Comparison of ENCODE assay signal across 8 mouse cellular contexts in the genomic region with DNA sequence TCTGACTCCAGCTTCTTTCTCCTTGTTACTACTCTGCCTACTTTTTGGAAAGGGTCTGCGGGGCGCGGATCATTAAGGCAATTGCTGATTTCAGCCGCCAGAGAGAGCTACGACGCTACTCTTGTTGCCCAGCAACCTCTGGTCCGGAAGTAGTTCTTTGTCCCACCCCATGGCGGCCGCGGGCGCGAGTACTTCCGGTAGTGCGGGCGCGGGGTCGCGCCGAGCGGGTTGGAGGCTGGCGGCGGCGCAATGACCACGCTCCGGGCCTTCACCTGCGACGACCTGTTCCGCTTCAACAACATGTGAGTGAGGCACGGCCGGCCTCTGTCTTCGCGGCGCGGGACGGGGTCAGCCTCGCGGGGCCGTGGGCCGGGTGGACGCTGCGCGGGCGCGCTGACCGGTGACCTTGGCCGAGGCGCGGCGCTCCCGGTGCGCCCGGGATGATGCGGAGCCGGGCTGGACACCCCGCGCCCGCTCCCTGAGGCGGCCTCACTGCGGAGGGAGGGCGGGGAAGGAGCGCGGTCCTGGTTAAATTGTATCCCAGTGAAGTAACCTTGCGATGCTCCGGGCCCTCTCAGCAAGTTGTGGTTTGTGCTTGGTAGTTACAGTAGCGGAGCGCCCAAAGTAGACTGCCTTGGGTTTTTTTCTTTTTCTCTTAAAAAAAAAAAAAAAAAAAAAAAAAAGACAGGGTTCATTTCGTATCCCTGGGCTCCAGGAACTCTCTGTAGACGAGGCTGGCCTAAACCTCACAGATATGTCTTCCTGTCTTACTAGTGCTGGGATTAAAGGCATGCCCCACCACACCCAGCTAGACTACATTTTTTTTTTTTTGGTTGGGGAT. TPM values are rescaled to one million over a fixed set of nuclear protein-coding genes. Genes with fewer than 3 reads are reported as not detected.
DNase-seq lines count a peak whose midpoint lies in the region; ATAC-seq and TF ChIP-seq lines count a peak whose summit lies in the region.

No protein-coding gene starts in this region.

- ATAC-seq in embryonic facial prominence, embryonic 15.5 days (ENCODE audit: insufficient number of reproducible peaks, low FRiP score, low TSS enrichment, low read depth): peak; percentile 91
- ATAC-seq in limb, embryonic 14.5 days (ENCODE audit: low FRiP score, low read depth): peak; percentile 96
- ATAC-seq in midbrain, embryonic 16.5 days: peak; percentile 98

- peak; percentile 90 for DNase-seq in B cell, adult 2 months
- peak; percentile 84 to 89 for DNase-seq in heart, adult 9 months (ENCODE audit: low spot score in 2 of 2)
- DNase-seq in kidney, adult 9 months: peak; percentile 93
- peak; percentile 94 for DNase-seq in limb, embryonic 14.5 days (ENCODE audit: low spot score)
- DNase-seq in spleen, adult 2 months (ENCODE audit: low read depth in 1 of 2, low spot score in 2 of 2): peak; percentile 62 to 84

- peaks cover 6% of the 10 kb centered on the region; the same call in 1 of the 2 replicates for H3K36me3 ChIP-seq in embryonic facial prominence, embryonic 15.5 days
- peaks cover 13% of the 10 kb centered on the region; the same call in 1 of the 2 replicates for H3K36me3 ChIP-seq in limb, embryonic 14.5 days (ENCODE audit: control insufficient read depth, insufficient read depth, low read length)
- H3K36me3 ChIP-seq in midbrain, embryonic 16.5 days (ENCODE audit: control insufficient read depth, insufficient read depth, low read length): no peaks in the 10 kb centered on the region
- H3K36me3 ChIP-seq in spleen, adult 2 months (ENCODE audit: control insufficient read depth, insufficient read depth, low read length): no peaks in the 10 kb centered on the region

- peaks cover 34% of the 10 kb centered on the region for H3K4me1 ChIP-seq in bone marrow macrophage, adult 2 months (ENCODE audit: control insufficient read depth, insufficient read depth, low read length)
- H3K4me1 ChIP-seq in embryonic facial prominence, embryonic 15.5 days: peaks cover 17% of the 10 kb centered on the region
- H3K4me1 ChIP-seq in limb, embryonic 14.5 days (ENCODE audit: control insufficient read depth, insufficient read depth, low read length): peaks cover 15% of the 10 kb centered on the region
- peaks cover 10% of the 10 kb centered on the region for H3K4me1 ChIP-seq in midbrain, embryonic 16.5 days (ENCODE audit: control insufficient read depth, insufficient read depth, low read length)
- H3K4me1 ChIP-seq in spleen, adult 2 months (ENCODE audit: control insufficient read depth, insufficient read depth, insufficient read length): peaks cover 6% of the 10 kb centered on the region; the same call in 1 of the 2 replicates

- peak overlapping the region; percentile 95 for H3K4me3 ChIP-seq in bone marrow macrophage, adult 2 months (ENCODE audit: insufficient read depth, low read length)
- peak overlapping the region; percentile 99 for H3K4me3 ChIP-seq in embryonic facial prominence, embryonic 15.5 days (replicated peaks)
- peak overlapping the region; percentile 96 for H3K4me3 ChIP-seq in limb, embryonic 14.5 days (replicated peaks; ENCODE audit: low read length)
- peak overlapping the region; percentile 82 for H3K4me3 ChIP-seq in midbrain, embryonic 16.5 days (ENCODE audit: low read depth, low read length)
- H3K4me3 ChIP-seq in spleen, adult 2 months (ENCODE audit: extremely low read depth, insufficient read depth, insufficient read length): peak overlapping the region; percentile 93

- H3K9ac ChIP-seq in embryonic facial prominence, embryonic 15.5 days: peak overlapping the region; percentile 98
- H3K9ac ChIP-seq in limb, embryonic 14.5 days (ENCODE audit: low read depth, low read length, severe bottlenecking): peak overlapping the region; percentile 95
- H3K9ac ChIP-seq in midbrain, embryonic 16.5 days (ENCODE audit: low read depth, low read length): peak overlapping the region; percentile 90

- TF ChIP-seq POLR2A in bone marrow macrophage, adult 2 months (IDR thresholded peaks at IDR 0.05; ENCODE audit: borderline replicate concordance, low read depth, low read length): no peak
- peak; percentile 54; the same call in 1 of the 2 replicates for TF ChIP-seq POLR2A in limb, embryonic 14.5 days (IDR thresholded peaks at IDR 0.05; ENCODE audit: borderline replicate concordance, extremely low read depth, insufficient read depth, insufficient read length)
- no peak for TF ChIP-seq POLR2A in spleen, adult 2 months (IDR thresholded peaks at IDR 0.05; ENCODE audit: low read depth, low read length)

- no peak for TF ChIP-seq CTCF in bone marrow macrophage, adult 2 months (IDR thresholded peaks at IDR 0.05; ENCODE audit: low read depth, low read length)
- TF ChIP-seq CTCF in spleen, adult 2 months (IDR thresholded peaks at IDR 0.05; ENCODE audit: extremely low read depth, insufficient read depth, insufficient read length, insufficient replicate concordance): peak; percentile 41; the same call in 1 of the 2 replicates

- H3K27me3 ChIP-seq in embryonic facial prominence, embryonic 15.5 days: no peaks in the 10 kb centered on the region
- H3K27me3 ChIP-seq in limb, embryonic 14.5 days (ENCODE audit: control insufficient read depth, insufficient read depth, low read length): no peaks in the 10 kb centered on the region
- H3K27me3 ChIP-seq in midbrain, embryonic 16.5 days (ENCODE audit: control insufficient read depth, insufficient read depth, low read depth, low read length): no peaks in the 10 kb centered on the region
- H3K27me3 ChIP-seq in spleen, adult 2 months (ENCODE audit: control insufficient read depth, insufficient read depth, low read length): no peaks in the 10 kb centered on the region

- H3K4me2 ChIP-seq in embryonic facial prominence, embryonic 15.5 days (replicated peaks): peak overlapping the region; percentile 61
- H3K4me2 ChIP-seq in limb, embryonic 14.5 days (replicated peaks; ENCODE audit: low read depth, low read length, severe bottlenecking): peak overlapping the region; percentile 71
- peak overlapping the region; percentile 83 for H3K4me2 ChIP-seq in midbrain, embryonic 16.5 days (ENCODE audit: low read length)

- 0% methylated on average over 68 of the region's 68 CpGs for WGBS in embryonic facial prominence, embryonic 15.5 days
- whole genome bisulfite sequencing in limb, embryonic 14.5 days: under 1% methylated on average over 61 of the region's 68 CpGs
- WGBS in midbrain, embryonic 16.5 days: under 1% methylated on average over 66 of the region's 68 CpGs
- WGBS in spleen, adult 2 months: under 1% methylated on average over 68 of the region's 68 CpGs

- H3K9me3 ChIP-seq in embryonic facial prominence, embryonic 15.5 days (replicated peaks): no peaks in the 10 kb centered on the region
- no peaks in the 10 kb centered on the region for H3K9me3 ChIP-seq in limb, embryonic 14.5 days (ENCODE audit: control insufficient read depth, low read length)
- no peaks in the 10 kb centered on the region for H3K9me3 ChIP-seq in midbrain, embryonic 16.5 days (replicated peaks; ENCODE audit: control insufficient read depth, low read length, poor library complexity, severe bottlenecking)

- peak overlapping the region; percentile 79 for H3K27ac ChIP-seq in bone marrow macrophage, adult 2 months (ENCODE audit: insufficient read depth, low read depth, low read length)
- H3K27ac ChIP-seq in embryonic facial prominence, embryonic 15.5 days (replicated peaks): peak overlapping the region; percentile 85
- H3K27ac ChIP-seq in limb, embryonic 14.5 days (replicated peaks; ENCODE audit: low read depth, low read length): peak overlapping the region; percentile 81
- H3K27ac ChIP-seq in midbrain, embryonic 16.5 days (ENCODE audit: low read length): peak overlapping the region; percentile 78
- peak overlapping the region; percentile 51 for H3K27ac ChIP-seq in spleen, adult 2 months (ENCODE audit: insufficient read depth, low read length)

RNA-seq across cellular contexts. Expression of a gene that starts 1.4 kb away (rescaled TPM):
- 77.3 and 85.4 TPM in 2 replicates for polyA plus RNA-seq in bone marrow macrophage, adult 2 months (2012; ENCODE audit: insufficient read depth, insufficient read length, missing spikeins)
- polyA plus RNA-seq in embryonic facial prominence, embryonic 15.5 days (2015; fragmentation: Nextera tagmentation; extraction: Ambion mirVana): 151 and 160 TPM in 2 replicates
- 80.7 and 103 TPM in 2 replicates for polyA plus RNA-seq in limb, embryonic 14.5 days (2012; rRNA removed)
- 186 and 189 TPM in 2 replicates for polyA plus RNA-seq in limb, embryonic 14.5 days (2014; fragmentation: Nextera tagmentation; extraction: Ambion mirVana)
- 122 TPM in 2 replicates for polyA plus RNA-seq in midbrain, embryonic 16.5 days (2015; fragmentation: Nextera tagmentation; extraction: Ambion mirVana)
- 7.9 and 10.1 TPM in 2 replicates for polyA plus RNA-seq in spleen, adult 2 months (2012; rRNA removed)

RNA-seq across cellular contexts. Expression of a gene that starts 31.3 kb away (rescaled TPM):
- not detected in 2 replicates for polyA plus RNA-seq in bone marrow macrophage, adult 2 months (2012; ENCODE audit: insufficient read depth, insufficient read length, missing spikeins)
- polyA plus RNA-seq in embryonic facial prominence, embryonic 15.5 days (2015; fragmentation: Nextera tagmentation; extraction: Ambion mirVana): 1.9 and 3.4 TPM in 2 replicates
- 0.09 and 0.15 TPM in 2 replicates for polyA plus RNA-seq in limb, embryonic 14.5 days (2012; rRNA removed)
- polyA plus RNA-seq in limb, embryonic 14.5 days (2014; fragmentation: Nextera tagmentation; extraction: Ambion mirVana): 0.29 TPM in 1 of 2 replicates, not detected in the other
- polyA plus RNA-seq in midbrain, embryonic 16.5 days (2015; fragmentation: Nextera tagmentation; extraction: Ambion mirVana): 2.9 and 4.7 TPM in 2 replicates
- 0.40 and 0.62 TPM in 2 replicates for polyA plus RNA-seq in spleen, adult 2 months (2012; rRNA removed)

RNA-seq across cellular contexts. Expression of a gene that starts 31.5 kb away (rescaled TPM):
- polyA plus RNA-seq in bone marrow macrophage, adult 2 months (2012; ENCODE audit: insufficient read depth, insufficient read length, missing spikeins): 18.2 and 22.0 TPM in 2 replicates
- 27.0 and 27.7 TPM in 2 replicates for polyA plus RNA-seq in embryonic facial prominence, embryonic 15.5 days (2015; fragmentation: Nextera tagmentation; extraction: Ambion mirVana)
- polyA plus RNA-seq in limb, embryonic 14.5 days (2012; rRNA removed): 13.3 and 17.2 TPM in 2 replicates
- 23.7 and 29.5 TPM in 2 replicates for polyA plus RNA-seq in limb, embryonic 14.5 days (2014; fragmentation: Nextera tagmentation; extraction: Ambion mirVana)
- polyA plus RNA-seq in midbrain, embryonic 16.5 days (2015; fragmentation: Nextera tagmentation; extraction: Ambion mirVana): 19.1 and 24.6 TPM in 2 replicates
- 10.1 and 12.0 TPM in 2 replicates for polyA plus RNA-seq in spleen, adult 2 months (2012; rRNA removed)

Comparison
In these comparisons a context has a peak if more than half of its experiments do, and no peak if none do; other contexts are left out.
1. Peak in every context shown above with its lines: DNase-seq, ATAC-seq, H3K4me3 ChIP-seq and H3K27ac ChIP-seq.